Mouse (Mus musculus) intestine, postnatal 0 days (tissue): ENCODE measurements around the gene Cyp1a1. TPM values are rescaled to one million over a fixed set of nuclear protein-coding genes. Genes with fewer than 3 reads are reported as not detected.

Source experiments
- ATAC-seq: fragments of 200-750 bp; cut with Nextera tagmentation; 2 replicates; pipeline ENCODE4 v1.8.0; 2017; ENCODE audit warnings: mild to moderate bottlenecking, moderate TSS enrichment, moderate library complexity
- H3K27ac ChIP-seq: fragments of 300-500 bp; sonication (generic); 2 replicates; pipeline ENCODE4 v1.5.1; 2014; ENCODE audit warnings: mild to moderate bottlenecking, low read depth, low read length, moderate library complexity
- H3K27me3 ChIP-seq: fragments of 300-500 bp; sonication (generic); replicated peaks from 2 replicates; pipeline ENCODE4 v1.6.1; 2014; ENCODE audit warnings: low read length, mixed read lengths; ENCODE audit not compliant: control insufficient read depth, insufficient read depth
- H3K36me3 ChIP-seq: fragments of 300-500 bp; sonication (generic); 2 replicates; pipeline ENCODE4 v1.6.1; 2014; ENCODE audit warnings: mild to moderate bottlenecking, moderate library complexity; ENCODE audit not compliant: control insufficient read depth, insufficient read depth
- H3K4me1 ChIP-seq: fragments of 300-500 bp; sonication (generic); replicated peaks from 2 replicates; pipeline ENCODE4 v1.6.1; 2014; ENCODE audit warnings: antibody characterized with exemption, low read length, mixed read lengths; ENCODE audit not compliant: control insufficient read depth, insufficient read depth
- H3K4me2 ChIP-seq: fragments of 300-500 bp; sonication (generic); replicated peaks from 2 replicates; pipeline ENCODE4 v1.6.1; 2014; ENCODE audit warnings: low read depth, mild to moderate bottlenecking, moderate library complexity
- H3K4me3 ChIP-seq: fragments of 300-500 bp; sonication (generic); 2 replicates; pipeline ENCODE4 v1.5.1; 2014; ENCODE audit warnings: low read depth, low read length
- H3K9ac ChIP-seq: fragments of 300-500 bp; sonication (generic); 2 replicates; pipeline ENCODE4 v1.6.1; 2014; ENCODE audit warnings: mild to moderate bottlenecking, low read depth, low read length
- H3K9me3 ChIP-seq: fragments of 300-500 bp; sonication (generic); 2 replicates; pipeline ENCODE4 v1.6.1; 2016; ENCODE audit warnings: mixed run types; ENCODE audit not compliant: control insufficient read depth
- CTCF ChIP-seq: sonication (generic); IDR thresholded peaks from 2 replicates; pipeline ENCODE4 v1.5.1; 2016; ENCODE audit warnings: low read depth, mild to moderate bottlenecking, control low read depth, antibody characterized with exemption, moderate library complexity
- WGBS: fragments of 180-500 bp; shearing (Covaris S2); extraction: QIAGEN DNeasy Blood & Tissue Kit; methylation state at CpG from one replicate; pipeline ENCODE4 v1.1.7; 2014; 5-methylcytosine and 5-hydroxymethylcytosine counted together
- polyA plus RNA-seq: library from polyadenylated mRNA; unstranded; fragments of >200 nt; fragmentation: Nextera tagmentation; extraction: Ambion mirVana; gene quantifications from 2 replicates; pipeline ENCODE4 v1.2.1, GENCODE M21; 2015

Cyp1a1 gene
- polyA plus RNA-seq, 1 experiment from 2014 or later: 0.05 TPM

DNA sequence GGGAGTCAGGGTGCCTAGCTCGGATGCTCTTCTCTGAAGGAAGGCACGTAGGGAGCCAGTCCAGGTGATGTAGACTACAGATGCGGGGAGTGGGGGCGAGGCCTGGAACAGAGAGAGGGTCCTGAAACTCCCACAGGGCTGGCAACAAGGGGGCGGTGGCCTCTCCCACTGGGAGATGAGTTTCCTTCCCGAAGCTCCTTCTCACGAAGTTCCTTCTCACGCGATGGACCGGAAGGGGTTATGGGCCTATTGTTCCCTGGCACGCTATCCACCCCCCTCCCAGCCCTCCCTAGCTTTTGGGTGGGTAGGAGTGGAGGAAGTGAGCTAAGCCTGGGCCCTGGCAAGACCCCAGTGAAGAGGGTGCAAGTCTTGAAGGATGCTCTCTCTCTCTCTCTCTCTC lies 19.9 kb upstream of the Cyp1a1 start:
- Histone ChIP-seq H3K4me3 (no peak overlapping the region), H3K27ac (no peak overlapping the region), H3K4me1 (peaks cover 9% of the 10 kb centered on the region; the same call in 1 of the 2 replicates), H3K36me3 (no peaks in the 10 kb centered on the region), H3K9me3 (no peaks in the 10 kb centered on the region), H3K9ac (no peak overlapping the region), H3K27me3 (no peaks in the 10 kb centered on the region), H3K4me2 (no peak overlapping the region; the same call in 1 of the 2 replicates)
- 75% methylated on average over 11 of the region's 11 CpGs for whole genome bisulfite sequencing
- ATAC-seq: no peak
- no peak for TF ChIP-seq CTCF

DNA sequence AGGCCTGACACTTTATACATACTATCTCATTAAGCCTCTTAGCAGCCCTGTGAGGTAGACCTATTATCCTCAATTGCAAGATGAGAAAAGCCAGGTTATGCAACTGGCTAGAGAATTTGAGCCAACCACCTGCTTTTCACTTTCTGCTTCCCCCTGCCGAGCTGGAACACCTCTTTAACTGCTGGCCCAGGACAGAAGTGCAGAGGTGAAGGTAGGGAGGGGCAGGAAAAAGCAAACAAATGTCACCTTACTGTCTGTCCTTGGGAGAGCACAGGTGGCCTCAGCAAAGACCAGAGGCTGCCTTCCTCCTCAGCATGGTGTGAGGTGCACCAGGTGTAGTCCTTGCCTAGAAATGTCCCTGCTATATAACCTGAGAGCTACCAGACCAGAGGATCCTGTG lies 19.5 kb upstream of the Cyp1a1 start:
- no peaks in the 10 kb centered on the region for H3K36me3 ChIP-seq
- 12% methylated on average over 1 of the region's 1 CpGs for WGBS

DNA sequence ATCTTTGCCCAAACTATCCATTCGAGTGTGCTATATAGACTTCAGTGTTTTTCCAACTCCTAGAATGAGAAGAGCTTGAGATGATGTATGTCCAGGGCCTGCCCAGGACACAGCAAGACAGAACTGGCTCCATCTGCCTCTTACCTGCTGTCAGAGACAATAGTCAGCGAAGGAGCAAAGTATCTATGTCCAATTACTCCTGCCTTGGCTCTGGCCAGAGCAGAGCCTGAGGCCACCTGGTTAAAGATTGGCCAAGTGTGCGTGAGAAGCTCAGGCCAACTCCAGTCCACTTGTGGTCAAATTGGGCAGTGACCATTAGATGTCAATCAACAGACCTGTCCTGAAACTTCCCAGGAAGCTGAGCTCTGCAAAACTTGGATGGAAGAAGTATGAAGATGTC lies 18.2 kb upstream of the Cyp1a1 start:
- WGBS: 78% methylated on average over 3 of the region's 3 CpGs
- H3K27ac ChIP-seq: no peak overlapping the region
- H3K9me3 ChIP-seq: no peaks in the 10 kb centered on the region
- peaks cover 9% of the 10 kb centered on the region; the same call in 1 of the 2 replicates for H3K4me1 ChIP-seq
- H3K36me3 ChIP-seq: no peaks in the 10 kb centered on the region
- no peaks in the 10 kb centered on the region for H3K27me3 ChIP-seq
- H3K9ac ChIP-seq: no peak overlapping the region
- ATAC-seq: no peak
- TF ChIP-seq CTCF: no peak
- H3K4me2 ChIP-seq: no peak overlapping the region
- H3K4me3 ChIP-seq: no peak overlapping the region

More for the DNA sequence above, 19.5 kb upstream of the Cyp1a1 start:
- no peak for ATAC-seq
- no peak overlapping the region for H3K9ac ChIP-seq
- no peaks in the 10 kb centered on the region for H3K9me3 ChIP-seq
- H3K4me3 ChIP-seq: no peak overlapping the region
- no peak overlapping the region for H3K4me2 ChIP-seq
- no peaks in the 10 kb centered on the region for H3K27me3 ChIP-seq
- H3K4me1 ChIP-seq: peaks cover 9% of the 10 kb centered on the region; the same call in 1 of the 2 replicates
- H3K27ac ChIP-seq: no peak overlapping the region
- no peak for TF ChIP-seq CTCF

DNA sequence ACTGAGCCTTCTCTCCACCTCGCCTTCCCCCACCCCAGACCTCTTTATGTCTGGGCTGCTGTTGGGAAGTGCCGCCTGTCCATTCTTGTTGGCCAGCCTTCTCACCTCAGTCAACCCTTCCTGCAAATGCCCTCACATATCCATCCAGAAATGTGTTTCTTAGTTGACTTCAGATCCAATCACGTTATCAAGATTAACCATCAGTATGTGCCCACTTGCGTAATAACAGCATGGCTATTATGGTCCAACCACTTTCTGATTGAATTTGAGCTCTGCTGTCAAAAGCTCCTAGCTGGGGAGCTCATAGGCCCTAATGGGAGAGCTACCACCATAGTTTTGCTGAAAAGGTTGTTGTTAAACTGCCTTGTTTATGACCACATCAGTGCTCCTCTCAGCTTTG lies 16.7 kb upstream of the Cyp1a1 start:
- Histone ChIP-seq H3K4me2 (no peak overlapping the region), H3K4me3 (no peak overlapping the region), H3K9me3 (no peaks in the 10 kb centered on the region), H3K4me1 (peaks cover 9% of the 10 kb centered on the region; the same call in 1 of the 2 replicates), H3K9ac (no peak overlapping the region), H3K27me3 (no peaks in the 10 kb centered on the region), H3K36me3 (no peaks in the 10 kb centered on the region), H3K27ac (no peak overlapping the region)
- TF ChIP-seq CTCF: no peak
- WGBS: 88% methylated on average over 4 of the region's 4 CpGs
- no peak for ATAC-seq

DNA sequence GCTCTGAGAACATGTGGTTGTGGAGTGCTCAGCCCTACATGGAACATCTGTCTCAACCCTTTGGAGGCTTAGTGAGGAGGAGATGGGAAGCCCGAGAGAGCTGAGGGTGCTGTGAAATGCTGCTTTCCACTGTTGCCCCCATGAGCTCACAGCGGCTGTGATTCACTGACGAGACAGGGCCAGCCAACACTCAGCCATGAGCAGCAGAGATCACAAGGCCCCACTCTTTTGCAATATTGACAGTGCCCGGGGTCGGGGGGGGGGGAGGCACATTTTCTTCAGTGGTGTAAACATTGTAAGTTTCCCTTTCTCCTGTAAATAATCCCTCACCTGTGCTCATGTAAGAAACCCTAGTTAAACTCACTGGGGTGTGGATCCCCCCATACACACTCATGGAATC lies 16.2 kb upstream of the Cyp1a1 start:
- no peak for TF ChIP-seq CTCF
- Histone ChIP-seq H3K4me1 (peaks cover 9% of the 10 kb centered on the region; the same call in 1 of the 2 replicates), H3K36me3 (no peaks in the 10 kb centered on the region), H3K9ac (no peak overlapping the region), H3K4me3 (no peak overlapping the region), H3K27ac (no peak overlapping the region), H3K9me3 (no peaks in the 10 kb centered on the region), H3K4me2 (no peak overlapping the region), H3K27me3 (no peaks in the 10 kb centered on the region)
- no peak for ATAC-seq
- WGBS: 78% methylated on average over 5 of the region's 5 CpGs

DNA sequence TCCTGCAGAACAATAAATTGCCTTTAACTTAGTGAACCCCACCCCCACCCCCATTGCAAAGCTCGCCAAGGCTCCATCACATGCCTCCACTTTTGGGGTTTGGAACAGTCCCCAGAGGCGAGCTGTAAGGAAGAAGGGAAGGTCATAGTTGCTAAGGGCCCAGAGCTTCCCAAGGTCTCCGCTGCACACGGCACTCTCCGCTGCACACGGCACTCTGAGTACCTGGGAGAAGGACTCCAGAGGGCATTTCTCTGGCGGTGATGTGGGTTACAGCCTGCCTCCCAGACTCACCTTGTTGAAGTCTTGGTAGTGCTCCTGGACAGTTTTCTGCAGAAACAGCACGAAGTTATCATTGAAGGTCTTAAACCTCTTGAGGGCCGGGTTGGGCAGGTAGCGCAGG lies 6.3 kb upstream of the Cyp1a1 start:
- TF ChIP-seq CTCF: no peak

DNA sequence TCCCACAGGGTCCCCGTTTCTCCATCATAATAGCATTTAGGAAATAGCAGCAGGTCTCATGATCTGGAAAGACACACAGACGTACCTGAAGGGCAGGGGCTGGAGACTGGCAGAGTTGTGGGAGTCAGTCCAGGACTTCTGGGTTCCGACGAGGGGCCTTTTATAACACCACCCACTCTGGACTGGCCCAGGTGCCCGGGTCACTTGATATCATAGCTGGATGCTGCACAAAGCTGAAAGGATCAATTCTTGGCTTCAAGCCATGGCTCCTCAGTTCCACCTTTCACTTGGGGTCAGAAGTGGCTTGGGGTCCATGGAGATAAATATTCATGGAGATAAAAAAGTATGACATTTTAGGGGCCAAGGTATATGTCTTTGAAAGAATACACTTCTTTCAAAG lies 4.2 kb upstream of the Cyp1a1 start, which contains the start of gene Cyp1a2:
Gene Cyp1a2, minus strand, starts transcription at position 184 of the 400 bp plus-strand sequence.
- no peak within 1 kb of the TSS for H3K4me2 ChIP-seq
- H3K27me3 ChIP-seq: no peaks in the 10 kb centered on the region
- no peak within 1 kb of the TSS for H3K9ac ChIP-seq
- no peak for ATAC-seq
- H3K36me3 ChIP-seq: no peaks in the 10 kb centered on the region
- no peak within 1 kb of the TSS for H3K4me3 ChIP-seq
- WGBS: 65% methylated on average over 5 of the region's 5 CpGs
- no peaks in the 10 kb centered on the region for H3K4me1 ChIP-seq
- no peak for TF ChIP-seq CTCF
- no peak within 1 kb of the TSS for H3K27ac ChIP-seq
- H3K9me3 ChIP-seq: no peaks in the 10 kb centered on the region

More for the DNA sequence above, 6.3 kb upstream of the Cyp1a1 start:
- H3K4me2 ChIP-seq: no peak overlapping the region
- ATAC-seq: no peak
- no peak overlapping the region for H3K9ac ChIP-seq
- no peak overlapping the region for H3K4me3 ChIP-seq
- no peaks in the 10 kb centered on the region for H3K9me3 ChIP-seq
- no peaks in the 10 kb centered on the region for H3K36me3 ChIP-seq
- H3K4me1 ChIP-seq: no peaks in the 10 kb centered on the region
- 81% methylated on average over 10 of the region's 10 CpGs for WGBS
- no peaks in the 10 kb centered on the region for H3K27me3 ChIP-seq
- no peak overlapping the region for H3K27ac ChIP-seq
